Mouse (Mus musculus) gastrocnemius, adult 18-20 months (tissue): ENCODE measurements at regions not wholly inside any gene's neighbourhood (a gene's known extent, or its start where the extent isn't known, plus 50 kb on each side); places are given as distances from the start of the nearest gene placed in this dataset.
A peak's percentile ranks its signal among the peaks of the same experiment; 100 is the strongest.

ENCODE experiments used
- DNase-seq: peaks from one replicate; pipeline ENCODE4 v3.0.0; 2021; ENCODE audit warnings: low spot score

DNA sequence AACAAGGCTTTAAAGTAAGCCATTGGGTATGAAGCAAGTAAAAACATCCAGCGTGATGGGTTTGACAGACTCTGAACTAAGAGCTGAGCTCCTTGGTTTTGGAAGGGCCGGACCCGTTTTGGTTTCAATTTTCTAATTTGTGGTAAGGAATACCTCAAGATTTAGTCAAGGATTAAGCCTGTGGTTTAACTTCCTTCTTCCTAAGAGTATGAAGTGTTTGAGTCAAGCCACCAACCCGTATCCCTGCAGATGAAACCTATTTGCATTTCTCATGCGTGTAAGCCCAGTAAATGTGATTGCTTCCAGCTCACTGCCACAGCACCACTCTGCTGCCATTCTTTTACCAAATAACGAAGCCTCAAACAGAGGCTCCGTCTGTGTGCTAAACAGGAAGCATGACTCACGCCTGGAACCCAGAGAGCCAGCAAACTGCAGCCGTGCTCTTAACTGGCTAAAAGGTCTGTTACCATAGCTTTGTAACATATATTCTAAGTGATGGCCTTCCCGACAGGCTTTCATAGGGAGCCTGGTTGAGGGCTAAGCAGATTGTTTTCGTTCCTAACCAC is 149.7 kb downstream of the Etv1 start:
- DNase-seq, result peak; percentile 4

DNA sequence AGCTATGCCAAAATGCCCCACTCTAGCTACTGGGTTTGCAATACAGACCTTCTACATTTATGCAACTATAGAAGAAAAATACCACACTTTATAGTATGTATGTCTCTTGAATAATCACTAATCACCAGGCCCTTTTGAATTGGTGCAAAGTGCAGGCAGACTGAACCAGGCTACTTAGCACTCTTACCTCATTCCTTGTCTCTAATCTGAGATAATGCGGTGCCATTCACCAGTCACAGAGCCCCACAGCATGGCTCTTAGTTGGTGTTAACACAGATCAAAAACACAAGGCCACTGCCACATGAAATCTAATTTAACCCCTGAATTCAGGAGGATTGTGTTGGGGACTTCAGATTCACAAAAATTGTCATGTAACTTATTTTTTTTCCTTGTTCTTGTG is 150.5 kb downstream of the Etv1 start:
- DNase-seq, result no peak

DNA sequence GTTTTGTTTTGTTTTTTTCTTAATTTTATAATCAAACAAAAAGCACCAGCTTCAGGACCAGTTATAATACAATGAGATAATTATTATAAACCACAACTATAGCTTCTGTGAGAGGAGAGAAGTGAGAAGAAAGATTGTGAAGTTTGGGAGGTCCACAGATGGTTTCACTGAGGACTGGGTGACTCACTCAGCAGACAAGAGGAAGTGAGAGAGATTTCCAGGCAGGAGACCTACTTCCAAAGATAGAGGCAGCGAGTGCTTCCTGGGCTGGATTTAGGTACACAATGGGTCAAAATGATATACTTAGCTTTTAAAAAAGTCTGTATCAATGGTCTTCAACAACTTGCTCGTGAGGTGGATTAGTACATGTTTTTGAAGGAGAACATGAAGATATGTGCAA is 152.6 kb downstream of the Etv1 start:
- no peak for DNase-seq

- DNase-seq, result no peak
Observed at GRCm38 (mm10) chr12:38959605-38960004, 180.4 kb downstream of the Etv1 start.

- no peak for DNase-seq
Observed at GRCm38 (mm10) chr12:38962302-38962701, 183.1 kb downstream of the Etv1 start.

- no peak for DNase-seq
Observed at GRCm38 (mm10) chr12:38970347-38970746, 191.2 kb downstream of the Etv1 start.

DNA sequence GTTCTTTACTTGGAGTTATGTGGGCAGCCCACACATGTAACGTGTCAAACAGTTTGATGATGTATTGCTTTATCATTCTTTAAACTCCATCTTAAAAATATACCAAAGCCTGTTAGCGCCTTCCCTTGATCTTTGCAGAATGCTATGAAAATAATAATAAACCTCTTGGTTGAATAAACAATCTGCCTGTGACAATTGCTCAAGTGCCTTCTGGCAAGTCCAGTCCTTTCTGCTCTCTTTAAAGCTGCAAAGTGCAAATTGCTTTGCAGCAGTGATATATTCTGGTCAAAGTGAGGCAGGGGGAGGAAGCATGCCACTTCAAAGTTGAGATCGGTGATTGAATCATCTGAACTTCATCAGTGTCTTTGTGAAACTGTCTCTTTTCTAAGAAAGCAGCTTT is 193.0 kb downstream of the Etv1 start:
- no peak for DNase-seq

- no peak for DNase-seq
Observed at GRCm38 (mm10) chr12:38975508-38975907, 196.3 kb downstream of the Etv1 start.

- DNase-seq, result no peak
Observed at GRCm38 (mm10) chr12:38982423-38982822, 203.2 kb downstream of the Etv1 start.

DNA sequence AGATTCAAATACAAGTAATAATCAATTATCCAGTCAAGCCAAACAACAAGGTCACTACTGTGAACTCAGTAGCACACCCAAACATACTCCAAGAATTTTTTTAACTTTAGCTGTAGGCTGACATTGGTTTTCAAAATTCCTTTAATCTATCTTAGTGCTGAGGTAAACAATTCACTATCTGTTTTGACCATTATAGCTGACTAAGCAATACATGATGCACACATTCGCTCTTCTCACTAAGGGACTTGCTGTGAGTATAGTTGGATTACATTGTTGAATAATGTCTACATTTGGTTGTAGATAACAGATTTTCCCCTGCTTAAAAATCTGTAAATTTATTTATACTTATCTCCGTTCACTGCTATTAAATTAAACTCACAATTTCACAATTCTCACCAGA is 206.7 kb downstream of the Etv1 start:
- DNase-seq, result no peak

DNA sequence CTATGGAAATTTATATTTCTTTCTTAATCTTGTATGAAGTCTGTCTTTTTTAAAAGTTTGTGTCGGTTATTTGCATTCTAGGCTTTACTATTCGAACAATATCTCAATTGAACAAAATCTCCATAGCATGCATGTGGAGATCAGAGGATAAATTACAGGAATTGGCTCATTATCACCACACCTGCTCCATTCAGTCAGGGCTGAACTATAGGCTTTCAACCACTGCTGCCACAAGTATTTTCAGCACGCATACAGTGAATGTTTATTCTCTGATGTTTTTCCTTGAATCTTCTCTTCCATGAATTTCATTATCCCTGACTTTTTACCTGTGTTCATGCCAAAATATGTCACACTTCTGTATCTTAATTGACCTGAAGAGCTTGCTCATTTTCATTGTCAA is 207.2 kb downstream of the Etv1 start:
- DNase-seq, result no peak

DNA sequence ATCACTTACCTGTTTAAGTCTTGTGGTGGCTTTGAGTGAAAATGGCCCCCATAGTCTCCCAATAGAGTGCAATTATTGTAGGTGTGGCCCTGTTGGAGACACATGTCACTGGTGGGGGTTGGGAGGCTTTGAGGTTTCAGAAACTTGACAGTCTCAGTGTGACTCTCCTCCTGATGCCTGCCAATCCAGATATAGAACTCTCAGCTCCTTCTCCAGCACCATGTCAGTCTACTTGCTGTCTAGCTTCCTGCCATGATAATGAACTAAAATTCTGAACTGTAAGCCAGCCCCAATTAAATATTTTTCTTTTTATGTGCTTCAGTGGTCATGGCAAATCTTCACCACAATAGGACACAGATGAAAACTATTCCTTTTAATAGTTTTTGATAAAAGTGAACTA is 208.1 kb downstream of the Etv1 start:
- DNase-seq, result no peak

DNA sequence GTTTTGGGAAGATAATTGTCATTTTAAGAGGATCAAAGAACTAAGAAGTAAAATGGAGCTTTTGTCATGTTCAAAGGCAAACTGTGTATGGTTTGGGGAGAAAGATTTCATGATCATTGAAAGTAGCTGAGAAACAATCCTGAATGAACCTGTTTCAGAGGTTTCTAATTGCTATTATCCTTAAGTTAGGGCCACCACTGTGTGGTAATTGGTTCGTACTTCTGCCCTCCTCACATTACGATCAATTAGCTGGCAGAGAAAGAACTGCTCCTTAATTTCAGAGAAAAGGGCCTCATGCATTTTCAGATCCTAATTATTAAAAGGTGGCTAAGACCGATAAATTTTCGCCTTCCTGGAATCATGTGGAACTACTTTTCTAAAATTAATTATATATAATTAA is 208.6 kb downstream of the Etv1 start:
- DNase-seq, result no peak

GRCm38 (mm10) chr12:39027179-39027578 is 248.0 kb downstream of the Etv1 start:
- DNase-seq, result no peak

- no peak for DNase-seq
Observed at GRCm38 (mm10) chr12:39027948-39028347, 248.8 kb downstream of the Etv1 start.

DNA sequence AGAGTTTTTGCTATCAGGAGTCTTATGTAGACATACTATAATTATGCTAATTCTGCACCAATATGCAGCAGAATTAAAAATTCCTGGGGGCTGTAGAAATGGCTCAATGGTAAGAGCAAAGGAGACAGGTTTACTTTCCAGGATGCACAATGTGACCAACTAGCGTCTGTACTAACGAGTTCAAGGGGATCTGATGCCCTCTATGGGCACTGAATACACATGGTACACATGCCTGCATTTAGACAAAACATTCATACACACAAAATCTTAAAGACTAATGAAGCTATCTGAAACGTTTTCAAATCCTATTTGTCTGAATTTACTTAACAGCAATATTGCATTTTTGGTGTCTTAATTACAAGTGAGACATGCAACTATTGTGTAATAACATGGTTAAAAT is 254.8 kb downstream of the Etv1 start:
- no peak for DNase-seq

DNA sequence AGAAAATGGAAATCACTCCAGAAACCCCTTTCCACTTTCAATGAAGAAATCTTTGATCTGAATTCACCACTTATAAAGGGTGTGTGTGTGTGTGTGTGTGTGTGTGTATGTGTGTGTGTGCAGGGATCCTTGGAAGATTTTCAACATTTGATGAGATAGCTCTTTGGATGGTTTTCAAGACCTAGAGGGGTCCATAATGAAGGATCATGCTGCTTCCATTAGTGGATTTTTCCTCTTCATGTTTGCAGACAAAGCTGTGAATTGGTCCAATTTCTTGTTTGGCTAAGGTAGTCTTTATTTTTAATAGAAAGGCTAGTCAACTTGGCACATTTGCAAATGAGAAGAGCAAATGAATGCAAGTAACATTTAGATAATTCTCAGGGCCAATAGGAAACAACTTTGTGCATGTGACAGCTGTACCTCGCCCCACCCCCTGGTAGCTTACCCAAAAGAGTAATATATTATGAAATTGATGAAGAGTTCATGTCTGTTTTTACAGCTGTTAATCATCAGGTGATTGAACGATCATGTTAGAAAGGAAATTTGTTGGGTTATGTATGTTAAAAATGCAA is 257.4 kb downstream of the Etv1 start:
- no peak for DNase-seq

- no peak for DNase-seq
Observed at GRCm38 (mm10) chr12:39038077-39038476, 258.9 kb downstream of the Etv1 start.

DNA sequence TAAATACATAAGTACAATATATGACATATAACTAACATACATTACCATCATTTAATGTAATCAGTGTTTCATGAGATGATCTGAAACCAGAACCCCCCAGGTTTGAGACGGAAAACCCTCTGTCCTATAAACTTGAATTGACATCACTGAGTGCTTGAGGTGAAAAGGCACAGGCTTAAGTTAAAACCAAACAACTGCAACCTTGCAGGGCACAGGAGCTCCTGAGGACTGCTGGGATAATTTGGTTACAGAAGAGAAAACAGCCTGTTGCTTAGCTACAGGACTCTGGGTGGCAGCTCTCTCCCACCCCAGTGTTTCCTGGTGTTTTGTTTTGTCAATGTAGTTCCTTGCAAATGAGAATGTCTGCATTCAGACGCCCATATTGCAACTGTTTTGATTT is 259.5 kb downstream of the Etv1 start:
- DNase-seq, result no peak

GRCm38 (mm10) chr12:39047126-39047525 is 267.9 kb downstream of the Etv1 start:
- no peak for DNase-seq

DNA sequence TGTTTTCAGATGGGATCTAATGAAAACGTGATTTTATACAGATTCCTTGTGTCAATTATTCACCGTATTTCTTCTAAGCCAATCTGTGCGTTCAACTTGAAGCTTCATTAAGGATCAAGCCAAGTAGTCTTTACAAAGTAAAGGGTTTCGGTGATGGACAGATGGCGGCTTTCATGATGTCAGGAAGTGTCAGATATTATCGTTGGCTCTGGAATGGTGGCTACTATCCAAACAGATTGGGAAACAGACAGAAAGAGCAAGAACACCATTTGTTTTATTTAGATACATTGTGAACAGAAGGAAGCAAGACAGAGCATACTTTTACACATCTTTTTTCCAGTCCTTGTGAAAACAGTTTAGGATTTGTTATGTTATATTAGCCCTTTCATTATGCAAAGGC is 269.3 kb downstream of the Etv1 start:
- DNase-seq, result no peak

- DNase-seq, result peak; percentile 2
Observed at GRCm38 (mm10) chr12:39048958-39049357, 269.8 kb downstream of the Etv1 start.

DNA sequence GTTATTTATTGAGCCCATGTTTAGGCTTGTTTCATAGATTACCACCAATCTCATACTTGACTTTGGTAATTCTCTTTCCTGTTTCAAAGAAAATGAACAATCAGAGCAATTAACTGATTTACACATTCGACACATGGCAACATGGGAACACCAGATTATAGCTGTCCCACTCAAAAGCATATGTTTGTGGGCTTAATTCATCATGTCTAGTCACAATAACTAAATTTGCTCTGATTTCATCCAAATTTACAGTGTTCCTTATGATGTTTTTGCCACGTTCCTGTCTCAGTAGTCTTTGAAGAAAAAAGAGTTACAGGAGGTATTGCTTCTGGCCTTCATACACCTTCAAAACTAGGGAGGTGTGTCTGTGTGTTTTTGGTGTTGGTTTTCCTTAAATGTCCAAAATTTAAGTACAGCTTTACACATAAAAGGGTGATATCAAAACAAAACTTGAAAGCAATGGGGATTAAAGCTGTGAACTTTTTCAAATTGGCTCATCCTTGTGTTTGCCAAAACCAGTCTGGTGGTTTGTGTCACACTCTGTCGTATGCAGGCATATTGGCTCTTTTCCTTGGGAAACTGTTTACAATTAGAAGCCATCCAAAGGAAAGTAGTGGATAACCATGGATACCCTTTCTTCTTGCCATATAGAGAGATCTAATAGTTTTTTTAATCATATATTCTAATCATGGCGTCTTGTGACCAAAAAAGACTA is 291.3 kb downstream of the Etv1 start:
- DNase-seq, result no peak
